Mouse (Mus musculus) G1E-ER4 (cell line): ENCODE measurements around the gene Dpp6. TPM values are rescaled to one million over a fixed set of nuclear protein-coding genes. Genes with fewer than 3 reads are reported as not detected.

Experiments
- GATA1 ChIP-seq: IDR thresholded peaks from one replicate; pipeline ENCODE4 v1.8.0; 2012; ENCODE audit warnings: low read length, inconsistent platforms
- polyA plus RNA-seq: library from polyadenylated mRNA; stranded (reverse); fragments of >175 nt; gene quantifications from 2 replicates; pipeline ENCODE4 v1.2.3, GENCODE M21; 2012

The Dpp6 gene
- polyA plus RNA-seq, 1 experiment = not detected

GRCm38 (mm10) chr5:27398371-27398770, 581.4 kb downstream of the Dpp6 start:
- no peak for TF ChIP-seq GATA1

- no peak for TF ChIP-seq GATA1
Measured at GRCm38 (mm10) chr5:27399111-27399510, 582.1 kb downstream of the Dpp6 start.

- TF ChIP-seq GATA1 = no peak
Measured at GRCm38 (mm10) chr5:27402616-27403015, 585.6 kb downstream of the Dpp6 start.

- TF ChIP-seq GATA1 = no peak
Measured at GRCm38 (mm10) chr5:27408854-27409253, 591.9 kb downstream of the Dpp6 start.

- TF ChIP-seq GATA1 = no peak
Measured at GRCm38 (mm10) chr5:27413023-27413422, 596.0 kb downstream of the Dpp6 start.

GRCm38 (mm10) chr5:27415518-27415917, 598.5 kb downstream of the Dpp6 start:
- no peak for TF ChIP-seq GATA1

GRCm38 (mm10) chr5:27416571-27416970, 599.6 kb downstream of the Dpp6 start:
- TF ChIP-seq GATA1 = no peak

- TF ChIP-seq GATA1 = no peak
Measured at GRCm38 (mm10) chr5:27417398-27417797, 600.4 kb downstream of the Dpp6 start.

- no peak for TF ChIP-seq GATA1
Measured at GRCm38 (mm10) chr5:27418856-27419255, 601.9 kb downstream of the Dpp6 start.

GRCm38 (mm10) chr5:27421090-27421635, 604.2 kb downstream of the Dpp6 start:
- TF ChIP-seq GATA1 = no peak

GRCm38 (mm10) chr5:27423766-27424165, 606.8 kb downstream of the Dpp6 start:
- no peak for TF ChIP-seq GATA1

GRCm38 (mm10) chr5:27424484-27425080, 607.6 kb downstream of the Dpp6 start:
- no peak for TF ChIP-seq GATA1

- TF ChIP-seq GATA1 = no peak
Measured at GRCm38 (mm10) chr5:27426200-27426599, 609.2 kb downstream of the Dpp6 start.

GRCm38 (mm10) chr5:27433584-27433983, 616.6 kb downstream of the Dpp6 start:
- no peak for TF ChIP-seq GATA1

- no peak for TF ChIP-seq GATA1
Measured at GRCm38 (mm10) chr5:27453201-27453845, 636.3 kb downstream of the Dpp6 start.

GRCm38 (mm10) chr5:27454386-27454785, 637.4 kb downstream of the Dpp6 start:
- TF ChIP-seq GATA1 = no peak

GRCm38 (mm10) chr5:27456981-27457380, 640.0 kb downstream of the Dpp6 start:
- TF ChIP-seq GATA1 = no peak
